Mouse (Mus musculus): ENCODE data around the gene Map10. TPM values are rescaled to one million over a fixed set of nuclear protein-coding genes. Genes with fewer than 3 reads are reported as not detected.
A peak's percentile ranks its signal among the peaks of the same experiment; 100 is the strongest.

Map10 gene
- polyA plus RNA-seq, 1 experiment from 2014 or later = 6.9 TPM

DNA sequence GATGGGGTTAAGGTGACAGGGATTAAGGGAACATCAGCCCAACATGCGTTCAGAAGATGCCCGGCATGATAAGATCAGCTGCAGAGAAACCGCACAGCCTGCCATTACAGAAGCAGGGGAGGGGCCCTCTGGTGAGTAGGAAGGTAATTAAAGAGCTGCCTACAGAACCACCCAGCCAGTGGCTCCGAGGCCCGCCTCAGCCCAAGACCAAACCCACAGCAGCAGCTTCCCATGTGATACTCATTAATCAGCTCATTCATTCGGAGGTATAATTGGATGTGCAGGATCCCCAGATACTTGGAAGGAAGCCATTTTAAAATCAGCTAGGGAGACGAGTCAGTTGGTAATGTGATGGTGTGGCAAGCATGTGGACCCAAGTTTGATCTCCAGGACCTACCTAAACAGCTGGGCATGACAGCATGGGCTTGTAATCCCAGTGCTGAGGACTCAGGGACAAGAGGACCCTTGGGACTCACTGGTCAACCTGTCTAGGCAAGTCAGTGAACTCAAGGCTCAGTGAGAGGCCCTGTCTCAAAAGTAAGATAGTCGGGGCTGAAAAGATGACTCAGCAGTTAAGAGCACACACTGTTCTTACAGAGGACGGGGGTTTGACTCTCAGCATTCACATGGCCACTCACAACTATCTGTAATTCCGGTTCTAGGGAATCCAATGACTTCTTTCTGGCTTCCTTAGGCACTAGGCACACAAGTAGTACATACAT lies 23.7 kb upstream of the Map10 start:
- H3K4me2 ChIP-seq (ENCODE audit: low read depth, low read length) = no peak overlapping the region
- H3K4me3 ChIP-seq (ENCODE audit: low read length) = no peak overlapping the region
- H3K9me3 ChIP-seq (replicated peaks; ENCODE audit: control insufficient read depth, low read length) = no peaks in the 10 kb centered on the region
- H3K27ac ChIP-seq (ENCODE audit: low read length) = no peak overlapping the region
- no peaks in the 10 kb centered on the region for H3K36me3 ChIP-seq (ENCODE audit: control insufficient read depth, insufficient read depth)
- no peak overlapping the region for H3K9ac ChIP-seq (ENCODE audit: low read length)
- H3K27me3 ChIP-seq (ENCODE audit: control insufficient read depth, insufficient read depth, low read length) = no peaks in the 10 kb centered on the region
- 66% methylated on average over 10 of the region's 10 CpGs for WGBS
- H3K4me1 ChIP-seq (ENCODE audit: control insufficient read depth, insufficient read depth, low read length) = peaks cover 6% of the 10 kb centered on the region
- ATAC-seq (replicated peaks; ENCODE audit: extremely low read depth, insufficient read depth, low FRiP score) = no peak

- Histone ChIP-seq H3K27ac (ENCODE audit: low read length) (no peak overlapping the region), H3K27me3 (ENCODE audit: control insufficient read depth, insufficient read depth, low read length) (no peaks in the 10 kb centered on the region), H3K36me3 (ENCODE audit: control insufficient read depth, insufficient read depth) (no peaks in the 10 kb centered on the region), H3K4me2 (ENCODE audit: low read depth, low read length) (no peak overlapping the region), H3K4me1 (ENCODE audit: control insufficient read depth, insufficient read depth, low read length) (no peaks in the 10 kb centered on the region), H3K9me3 (replicated peaks; ENCODE audit: control insufficient read depth, low read length) (no peaks in the 10 kb centered on the region), H3K4me3 (ENCODE audit: low read length) (no peak overlapping the region), H3K9ac (ENCODE audit: low read length) (no peak overlapping the region)
- 70% methylated on average over 4 of the region's 4 CpGs for WGBS
- ATAC-seq (replicated peaks; ENCODE audit: extremely low read depth, insufficient read depth, low FRiP score) = no peak
Measured at GRCm38 (mm10) chr8:125649447-125649846, 20.2 kb upstream of the Map10 start.

- no peak for ATAC-seq (replicated peaks; ENCODE audit: extremely low read depth, insufficient read depth, low FRiP score)
Measured at GRCm38 (mm10) chr8:125654821-125655220, 14.8 kb upstream of the Map10 start.

DNA sequence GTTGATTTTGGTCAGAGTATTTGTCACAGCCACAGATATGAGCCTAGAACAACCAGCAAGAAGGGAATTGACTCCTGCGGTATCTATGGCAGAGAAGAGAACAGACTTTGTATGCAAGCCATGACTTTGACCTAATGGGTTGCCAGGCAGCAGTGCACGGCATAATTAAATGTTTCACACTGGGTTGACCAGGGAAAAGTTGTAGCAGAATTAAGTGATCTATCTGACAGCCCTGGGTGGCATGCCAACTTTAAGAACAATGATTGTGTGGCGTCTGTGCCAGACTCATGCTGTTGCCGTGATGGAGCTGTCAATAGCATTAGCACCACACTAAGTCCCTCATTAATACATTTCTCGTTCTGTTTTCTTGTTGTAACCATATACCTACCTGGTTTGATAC lies 11.1 kb upstream of the Map10 start:
- peaks cover 10% of the 10 kb centered on the region for H3K4me1 ChIP-seq (ENCODE audit: control insufficient read depth, insufficient read depth, low read length)
- no peak overlapping the region for H3K27ac ChIP-seq (ENCODE audit: low read length)
- no peak overlapping the region for H3K4me3 ChIP-seq (ENCODE audit: low read length)
- no peaks in the 10 kb centered on the region for H3K36me3 ChIP-seq (ENCODE audit: control insufficient read depth, insufficient read depth)
- H3K9ac ChIP-seq (ENCODE audit: low read length) = no peak overlapping the region
- no peaks in the 10 kb centered on the region for H3K9me3 ChIP-seq (replicated peaks; ENCODE audit: control insufficient read depth, low read length)
- no peak for ATAC-seq (replicated peaks; ENCODE audit: extremely low read depth, insufficient read depth, low FRiP score)
- H3K27me3 ChIP-seq (ENCODE audit: control insufficient read depth, insufficient read depth, low read length) = no peaks in the 10 kb centered on the region
- WGBS = 78% methylated on average over 5 of the region's 5 CpGs
- no peak overlapping the region for H3K4me2 ChIP-seq (ENCODE audit: low read depth, low read length)

More at GRCm38 (mm10) chr8:125654821-125655220, 14.8 kb upstream of the Map10 start:
- H3K27ac ChIP-seq (ENCODE audit: low read length) = no peak overlapping the region
- no peaks in the 10 kb centered on the region for H3K27me3 ChIP-seq (ENCODE audit: control insufficient read depth, insufficient read depth, low read length)
- 79% methylated on average over 2 of the region's 2 CpGs for WGBS
- no peak overlapping the region for H3K4me3 ChIP-seq (ENCODE audit: low read length)
- no peak overlapping the region for H3K9ac ChIP-seq (ENCODE audit: low read length)
- no peaks in the 10 kb centered on the region for H3K36me3 ChIP-seq (ENCODE audit: control insufficient read depth, insufficient read depth)
- no peak overlapping the region for H3K4me2 ChIP-seq (ENCODE audit: low read depth, low read length)
- H3K9me3 ChIP-seq (replicated peaks; ENCODE audit: control insufficient read depth, low read length) = no peaks in the 10 kb centered on the region
- H3K4me1 ChIP-seq (ENCODE audit: control insufficient read depth, insufficient read depth, low read length) = no peaks in the 10 kb centered on the region

DNA sequence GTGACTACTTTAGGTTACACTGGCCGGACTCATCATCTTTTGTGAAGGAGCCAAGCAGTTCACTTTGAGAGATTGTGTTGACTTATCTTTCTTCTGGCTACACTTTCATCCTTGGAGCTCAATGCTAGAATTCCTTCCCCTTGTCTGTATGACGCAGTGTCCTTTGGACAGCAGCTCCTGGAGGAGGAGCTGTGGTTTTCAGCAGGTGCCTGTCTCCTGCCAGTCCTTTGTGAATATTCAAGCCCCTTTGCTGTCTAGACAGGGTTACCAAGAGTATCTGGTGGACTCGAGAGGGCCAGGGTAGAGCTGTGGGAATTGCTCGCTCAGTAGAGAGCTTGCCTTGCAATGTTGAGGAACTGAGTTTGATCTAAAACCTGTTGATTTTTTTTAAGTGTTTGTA lies 10.7 kb upstream of the Map10 start:
- Histone ChIP-seq H3K4me3 (ENCODE audit: low read length) (no peak overlapping the region), H3K27ac (ENCODE audit: low read length) (no peak overlapping the region), H3K36me3 (ENCODE audit: control insufficient read depth, insufficient read depth) (no peaks in the 10 kb centered on the region), H3K4me2 (ENCODE audit: low read depth, low read length) (no peak overlapping the region), H3K27me3 (ENCODE audit: control insufficient read depth, insufficient read depth, low read length) (no peaks in the 10 kb centered on the region), H3K4me1 (ENCODE audit: control insufficient read depth, insufficient read depth, low read length) (peaks cover 10% of the 10 kb centered on the region), H3K9ac (ENCODE audit: low read length) (no peak overlapping the region), H3K9me3 (replicated peaks; ENCODE audit: control insufficient read depth, low read length) (no peaks in the 10 kb centered on the region)
- WGBS = 69% methylated on average over 4 of the region's 4 CpGs
- ATAC-seq (replicated peaks; ENCODE audit: extremely low read depth, insufficient read depth, low FRiP score) = no peak

DNA sequence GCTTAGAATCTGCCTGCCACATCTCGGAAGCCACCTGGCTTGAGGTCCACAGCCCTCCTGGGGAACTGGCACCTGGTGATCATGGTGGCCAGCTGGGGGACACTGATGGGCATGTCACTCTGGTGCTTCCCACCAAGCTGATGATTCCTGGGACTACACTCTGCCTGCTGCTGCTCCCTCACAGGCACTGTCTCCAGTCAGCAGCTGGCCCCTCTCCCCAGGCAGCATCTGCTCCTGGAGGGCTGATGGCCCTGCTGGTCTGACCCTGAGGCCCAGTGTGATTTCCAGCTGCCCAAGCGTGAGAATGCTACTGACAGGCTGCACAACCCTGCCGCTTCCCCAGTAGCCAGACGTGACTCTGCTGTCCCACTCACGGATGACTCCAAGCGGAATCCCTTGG lies 9.2 kb upstream of the Map10 start:
- H3K4me1 ChIP-seq (ENCODE audit: control insufficient read depth, insufficient read depth, low read length) = peaks cover 16% of the 10 kb centered on the region
- H3K27ac ChIP-seq (ENCODE audit: low read length) = no peak overlapping the region
- no peaks in the 10 kb centered on the region for H3K36me3 ChIP-seq (ENCODE audit: control insufficient read depth, insufficient read depth)
- H3K4me2 ChIP-seq (ENCODE audit: low read depth, low read length) = no peak overlapping the region
- no peak for ATAC-seq (replicated peaks; ENCODE audit: extremely low read depth, insufficient read depth, low FRiP score)
- WGBS = 79% methylated on average over 6 of the region's 6 CpGs
- no peaks in the 10 kb centered on the region for H3K9me3 ChIP-seq (replicated peaks; ENCODE audit: control insufficient read depth, low read length)
- H3K27me3 ChIP-seq (ENCODE audit: control insufficient read depth, insufficient read depth, low read length) = no peaks in the 10 kb centered on the region
- no peak overlapping the region for H3K9ac ChIP-seq (ENCODE audit: low read length)
- H3K4me3 ChIP-seq (ENCODE audit: low read length) = no peak overlapping the region

GRCm38 (mm10) chr8:125661958-125662668 lies 7.5 kb upstream of the Map10 start:
- H3K4me3 ChIP-seq (ENCODE audit: low read length) = no peak overlapping the region
- H3K27ac ChIP-seq (ENCODE audit: low read length) = peak overlapping the region; percentile 45; the same call in 1 of the 2 replicates
- H3K4me1 ChIP-seq (ENCODE audit: control insufficient read depth, insufficient read depth, low read length) = peaks cover 33% of the 10 kb centered on the region
- no peak overlapping the region for H3K4me2 ChIP-seq (ENCODE audit: low read depth, low read length)
- no peaks in the 10 kb centered on the region for H3K36me3 ChIP-seq (ENCODE audit: control insufficient read depth, insufficient read depth)
- H3K9ac ChIP-seq (ENCODE audit: low read length) = no peak overlapping the region
- H3K27me3 ChIP-seq (ENCODE audit: control insufficient read depth, insufficient read depth, low read length) = no peaks in the 10 kb centered on the region
- no peak for ATAC-seq (replicated peaks; ENCODE audit: extremely low read depth, insufficient read depth, low FRiP score)
- no peaks in the 10 kb centered on the region for H3K9me3 ChIP-seq (replicated peaks; ENCODE audit: control insufficient read depth, low read length)
- 90% methylated on average over 12 of the region's 13 CpGs for WGBS

DNA sequence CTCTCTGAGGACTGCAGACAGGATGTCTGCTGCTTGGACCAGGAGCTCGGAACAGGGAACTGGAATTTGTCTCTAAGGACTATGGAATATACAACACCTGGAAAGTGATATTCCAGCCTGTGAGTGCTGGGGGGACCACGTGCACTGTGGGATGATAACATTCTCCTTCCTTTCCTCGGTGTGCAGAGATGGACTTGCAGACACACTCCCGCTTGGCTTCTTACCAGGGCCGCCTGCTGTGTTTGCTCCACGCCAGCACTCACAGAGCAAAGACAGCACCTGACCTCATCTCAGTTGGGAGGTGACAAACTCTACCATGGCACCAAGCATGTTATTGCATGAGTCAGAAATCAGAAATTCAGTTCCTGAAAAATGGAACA lies 7.0 kb upstream of the Map10 start:
- no peak overlapping the region for H3K4me3 ChIP-seq (ENCODE audit: low read length)
- WGBS = 37% methylated on average over 6 of the region's 6 CpGs
- peak; percentile 62 for ATAC-seq (replicated peaks; ENCODE audit: extremely low read depth, insufficient read depth, low FRiP score)
- H3K9ac ChIP-seq (ENCODE audit: low read length) = no peak overlapping the region
- H3K36me3 ChIP-seq (ENCODE audit: control insufficient read depth, insufficient read depth) = no peaks in the 10 kb centered on the region
- no peaks in the 10 kb centered on the region for H3K9me3 ChIP-seq (replicated peaks; ENCODE audit: control insufficient read depth, low read length)
- H3K27me3 ChIP-seq (ENCODE audit: control insufficient read depth, insufficient read depth, low read length) = no peaks in the 10 kb centered on the region
- H3K27ac ChIP-seq (ENCODE audit: low read length) = peak overlapping the region; percentile 51; the same call in 1 of the 2 replicates
- H3K4me2 ChIP-seq (ENCODE audit: low read depth, low read length) = no peak overlapping the region
- peaks cover 37% of the 10 kb centered on the region for H3K4me1 ChIP-seq (ENCODE audit: control insufficient read depth, insufficient read depth, low read length)

DNA sequence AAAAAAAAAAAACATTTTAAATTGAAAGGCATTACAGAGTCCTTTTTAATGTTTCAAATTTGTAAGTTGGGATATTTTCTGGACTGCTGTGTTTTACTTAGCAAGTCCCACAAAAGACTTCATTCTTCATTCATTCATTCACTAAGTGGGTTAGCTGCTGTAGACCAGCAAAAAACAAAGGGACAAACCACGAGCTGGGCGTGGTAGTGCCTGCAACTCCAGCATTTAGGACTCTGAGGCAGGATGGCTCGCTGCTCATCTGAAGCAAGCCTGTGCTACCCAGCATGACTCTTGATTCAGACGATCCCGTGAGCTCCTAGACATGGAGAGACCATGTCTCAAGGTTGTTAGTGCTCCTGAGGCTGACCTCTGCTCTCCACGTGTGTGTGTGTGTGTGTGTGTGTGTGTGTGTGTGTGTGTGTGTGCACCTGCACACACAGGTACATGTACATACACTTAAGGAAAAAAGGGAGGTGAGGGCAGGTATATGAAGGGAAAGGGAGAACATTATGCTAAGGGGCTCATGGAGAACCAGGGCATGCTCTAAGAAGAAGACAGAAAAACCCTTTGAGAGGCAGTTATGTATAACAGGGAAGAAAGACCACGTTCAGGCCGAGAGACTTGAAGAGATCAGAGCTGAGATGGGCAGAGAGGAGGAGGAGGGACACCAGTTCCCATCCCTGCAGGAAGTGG lies 4.3 kb upstream of the Map10 start:
- Histone ChIP-seq H3K27me3 (ENCODE audit: control insufficient read depth, insufficient read depth, low read length) (no peaks in the 10 kb centered on the region), H3K9ac (ENCODE audit: low read length) (peak overlapping the region; percentile 38; the same call in 1 of the 2 replicates), H3K4me1 (ENCODE audit: control insufficient read depth, insufficient read depth, low read length) (peaks cover 40% of the 10 kb centered on the region), H3K9me3 (replicated peaks; ENCODE audit: control insufficient read depth, low read length) (peaks cover 2% of the 10 kb centered on the region; the same call in 1 of the 2 replicates), H3K36me3 (ENCODE audit: control insufficient read depth, insufficient read depth) (no peaks in the 10 kb centered on the region), H3K4me2 (ENCODE audit: low read depth, low read length) (peak overlapping the region; percentile 52), H3K4me3 (ENCODE audit: low read length) (no peak overlapping the region), H3K27ac (ENCODE audit: low read length) (peak overlapping the region; percentile 94)
- WGBS = 57% methylated on average over 8 of the region's 8 CpGs
- no peak for ATAC-seq (replicated peaks; ENCODE audit: extremely low read depth, insufficient read depth, low FRiP score)

Data from heart, embryonic 16.5 days (tissue).